Mouse (Mus musculus): ENCODE measurements around the gene Ppp1r21. TPM values are rescaled to one million over a fixed set of nuclear protein-coding genes. Genes with fewer than 3 reads are reported as not detected.

Gene Ppp1r21
- total RNA-seq, 2 experiments from 2014 or later = 13.6 to 15.9 TPM

- ATAC-seq (replicated peaks; ENCODE audit: low FRiP score, poor library complexity, severe bottlenecking) = no peak
Measured at GRCm38 (mm10) chr17:88632631-88633030, 102.7 kb downstream of the Ppp1r21 start.

GRCm38 (mm10) chr17:88636076-88636475, 106.2 kb downstream of the Ppp1r21 start:
- no peak for ATAC-seq (replicated peaks; ENCODE audit: low FRiP score, poor library complexity, severe bottlenecking)

GRCm38 (mm10) chr17:88636587-88636986, 106.7 kb downstream of the Ppp1r21 start:
- ATAC-seq (replicated peaks; ENCODE audit: low FRiP score, poor library complexity, severe bottlenecking) = no peak

Other genes with a start within 250 kb of the Ppp1r21 start
- 16.3 and 17.3 TPM in 2 replicates for gene Foxn2, start 89.4 kb upstream of the Ppp1r21 start, total RNA-seq (2015; ENCODE audit: low replicate concordance)
- gene Foxn2, start 89.4 kb upstream of the Ppp1r21 start, total RNA-seq (2017; ENCODE audit: low replicate concordance) = 13.4 and 21.0 TPM in 2 replicates
- gene Ston1, start 67.6 kb downstream of the Ppp1r21 start, total RNA-seq (2015; ENCODE audit: low replicate concordance) = not detected in 2 replicates
- gene Ston1, start 67.6 kb downstream of the Ppp1r21 start, total RNA-seq (2017; ENCODE audit: low replicate concordance) = not detected in 2 replicates
- not detected in 2 replicates for gene Gtf2a1l, start 138.5 kb downstream of the Ppp1r21 start, total RNA-seq (2015; ENCODE audit: low replicate concordance)
- gene Gtf2a1l, start 138.5 kb downstream of the Ppp1r21 start, total RNA-seq (2017; ENCODE audit: low replicate concordance) = not detected in 2 replicates